Mouse (Mus musculus) thymus, adult 2 months (tissue): ENCODE measurements around the gene Epm2aip1. TPM values are rescaled to one million over a fixed set of nuclear protein-coding genes. Genes with fewer than 3 reads are reported as not detected.

Experiments used
- DNase-seq: peaks from one replicate; pipeline ENCODE4 v3.0.0; 2021
- H3K27ac ChIP-seq: fragments of 200-500 bp; 2 replicates; pipeline ENCODE4 v1.5.1; 2012; ENCODE audit warnings: low read length, control low read depth; ENCODE audit not compliant: control insufficient read depth, insufficient read depth
- H3K27me3 ChIP-seq: fragments of 200-500 bp; 2 replicates; pipeline ENCODE4 v1.6.1; 2012; ENCODE audit warnings: mild to moderate bottlenecking, low read length, moderate library complexity, mixed read lengths; ENCODE audit not compliant: control insufficient read depth, insufficient read depth
- H3K36me3 ChIP-seq: fragments of 200-500 bp; 2 replicates; pipeline ENCODE4 v1.6.1; 2012; ENCODE audit warnings: mild to moderate bottlenecking, low read length, moderate library complexity; ENCODE audit not compliant: control insufficient read depth, insufficient read depth
- H3K4me1 ChIP-seq: fragments of 200-500 bp; replicated peaks from 2 replicates; pipeline ENCODE4 v1.6.1; 2012; ENCODE audit warnings: low read length; ENCODE audit not compliant: control insufficient read depth, insufficient read depth
- H3K4me3 ChIP-seq: fragments of 200-500 bp; 2 replicates; pipeline ENCODE4 v1.5.1; 2012; ENCODE audit warnings: mild to moderate bottlenecking, low read length, control low read depth, moderate library complexity; ENCODE audit not compliant: control insufficient read depth, insufficient read depth
- CTCF ChIP-seq: fragments of 200-500 bp; IDR thresholded peaks from 2 replicates; pipeline ENCODE4 v1.5.1; 2012; ENCODE audit warnings: mild to moderate bottlenecking, control low read depth, low read length, moderate library complexity, borderline replicate concordance; ENCODE audit not compliant: control insufficient read depth, poor library complexity, insufficient read depth; ENCODE audit errors: extremely low read depth
- POLR2A ChIP-seq: fragments of 200-500 bp; IDR thresholded peaks from 2 replicates; pipeline ENCODE4 v1.6.1; 2012; ENCODE audit warnings: mild to moderate bottlenecking, low read length, control low read depth, moderate library complexity; ENCODE audit not compliant: control insufficient read depth, poor library complexity, insufficient read depth; ENCODE audit errors: extremely low read depth
- WGBS: fragments of 180-500 bp; shearing (Covaris S2); methylation state at CpG from one replicate; pipeline ENCODE4 v1.1.7; 2018; 5-methylcytosine and 5-hydroxymethylcytosine counted together
- polyA plus RNA-seq: library from polyadenylated mRNA; depleted of rRNA; stranded (reverse); fragments of >200 nt; gene quantifications from 2 replicates; pipeline ENCODE4 v1.2.3, GENCODE M21; 2012; rRNA removed

Epm2aip1 gene
- polyA plus RNA-seq, 1 experiment, result 29.1 TPM

- TF ChIP-seq CTCF (peak; percentile 22; the same call in 1 of the 2 replicates), POLR2A (no peak)
- WGBS, result 34% methylated on average over 5 of the region's 5 CpGs
- Histone ChIP-seq H3K36me3 (no peaks in the 10 kb centered on the region), H3K4me1 (peaks cover 7% of the 10 kb centered on the region), H3K27ac (no peak overlapping the region), H3K27me3 (peaks cover 18% of the 10 kb centered on the region), H3K4me3 (no peak overlapping the region)
- peak; percentile 48 for DNase-seq
Observed at GRCm38 (mm10) chr9:111314219-111314618, 42.5 kb downstream of the Epm2aip1 start.

- TF ChIP-seq CTCF (no peak), POLR2A (no peak)
- DNase-seq, result no peak
- H3K4me3 ChIP-seq, result no peak overlapping the region
- H3K4me1 ChIP-seq, result no peaks in the 10 kb centered on the region
- no peaks in the 10 kb centered on the region for H3K27me3 ChIP-seq
- no peak overlapping the region for H3K27ac ChIP-seq
- H3K36me3 ChIP-seq, result no peaks in the 10 kb centered on the region
- 82% methylated on average over 4 of the region's 4 CpGs for WGBS
Observed at GRCm38 (mm10) chr9:111320912-111321311, 49.2 kb downstream of the Epm2aip1 start.

DNA sequence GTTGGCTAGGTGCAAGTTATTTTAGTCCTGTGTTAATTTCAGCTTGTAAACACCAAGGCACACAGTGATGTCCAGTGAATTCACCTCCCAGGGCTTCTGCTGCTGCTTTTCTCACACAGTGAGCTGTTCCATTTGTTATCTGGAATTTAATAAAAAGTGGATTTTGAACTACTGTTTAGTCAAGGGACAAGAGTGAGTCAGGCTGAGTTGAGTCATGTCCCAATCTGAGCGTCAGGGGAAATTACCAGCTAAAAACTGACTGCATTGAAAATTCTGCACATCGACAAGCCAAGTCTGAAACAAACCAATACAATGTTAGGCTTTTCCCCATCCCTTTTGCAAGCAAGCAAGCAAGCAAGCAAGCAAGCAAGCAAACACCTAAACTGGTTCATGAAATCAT lies 53.2 kb downstream of the Epm2aip1 start:
- Histone ChIP-seq H3K4me3 (no peak overlapping the region), H3K36me3 (no peaks in the 10 kb centered on the region), H3K27ac (no peak overlapping the region), H3K4me1 (no peaks in the 10 kb centered on the region), H3K27me3 (no peaks in the 10 kb centered on the region)
- TF ChIP-seq CTCF (no peak), POLR2A (no peak)
- 89% methylated on average over 2 of the region's 2 CpGs for WGBS
- DNase-seq, result no peak

Other genes with a start within 250 kb of the Epm2aip1 start
- 2.3 and 3.6 TPM in 2 replicates for gene Ccrl2, start 214.4 kb upstream of the Epm2aip1 start, polyA plus RNA-seq
- gene Lrrfip2, start 154.3 kb upstream of the Epm2aip1 start, polyA plus RNA-seq, result 8.4 TPM in 2 replicates
- 23.6 and 24.6 TPM in 2 replicates for gene Mlh1, start 138 bp upstream of the Epm2aip1 start, polyA plus RNA-seq
- 0.11 and 0.13 TPM in 2 replicates for gene Trank1, start 39.8 kb downstream of the Epm2aip1 start, polyA plus RNA-seq
- 0.05 and 0.09 TPM in 2 replicates for gene Dclk3, start 167.2 kb downstream of the Epm2aip1 start, polyA plus RNA-seq